Mouse (Mus musculus) embryonic facial prominence, embryonic 11.5 days (tissue): ENCODE data around the gene Lpcat1. TPM values are rescaled to one million over a fixed set of nuclear protein-coding genes. Genes with fewer than 3 reads are reported as not detected.

Experiments used
- ATAC-seq: fragments of 200-750 bp; cut with Nextera tagmentation; replicated peaks from 2 replicates; pipeline ENCODE4 v1.8.0; 2017; ENCODE audit warnings: low read depth; ENCODE audit not compliant: insufficient number of reproducible peaks, low FRiP score, low TSS enrichment
- DNase-seq: peaks from one replicate; pipeline ENCODE4 v3.0.0-alpha.2; 2015; ENCODE audit warnings: low spot score
- H3K27ac ChIP-seq: fragments of 300-500 bp; sonication (generic); replicated peaks from 2 replicates; pipeline ENCODE4 v1.5.1; 2014; ENCODE audit warnings: mild to moderate bottlenecking, low read depth, low read length, control low read depth
- H3K27me3 ChIP-seq: fragments of 300-500 bp; sonication (generic); 2 replicates; pipeline ENCODE4 v1.6.1; 2014; ENCODE audit warnings: mild to moderate bottlenecking, low read length, moderate library complexity, mixed read lengths; ENCODE audit not compliant: control insufficient read depth, insufficient read depth
- H3K36me3 ChIP-seq: fragments of 300-500 bp; sonication (generic); replicated peaks from 2 replicates; pipeline ENCODE4 v1.6.1; 2014; ENCODE audit warnings: low read depth, mild to moderate bottlenecking, low read length, moderate library complexity, mixed read lengths; ENCODE audit not compliant: control insufficient read depth, insufficient read depth
- H3K4me1 ChIP-seq: fragments of 300-500 bp; sonication (generic); 2 replicates; pipeline ENCODE4 v1.6.1; 2014; ENCODE audit warnings: low read length, mixed read lengths; ENCODE audit not compliant: control insufficient read depth, insufficient read depth
- H3K4me2 ChIP-seq: fragments of 300-500 bp; sonication (generic); 2 replicates; pipeline ENCODE4 v1.6.1; 2014; ENCODE audit warnings: low read depth, mild to moderate bottlenecking, control low read depth, low read length, moderate library complexity
- H3K4me3 ChIP-seq: fragments of 300-500 bp; sonication (generic); 2 replicates; pipeline ENCODE4 v1.5.1; 2014; ENCODE audit warnings: low read depth, low read length, control low read depth
- H3K9ac ChIP-seq: fragments of 300-500 bp; sonication (generic); replicated peaks from 2 replicates; pipeline ENCODE4 v1.6.1; 2014; ENCODE audit warnings: mild to moderate bottlenecking, control low read depth, low read length
- H3K9me3 ChIP-seq: fragments of 300-500 bp; sonication (generic); replicated peaks from 2 replicates; pipeline ENCODE4 v1.6.1; 2016; ENCODE audit warnings: mild to moderate bottlenecking, low read length, inconsistent platforms, mixed read lengths; ENCODE audit not compliant: control insufficient read depth
- WGBS: fragments of 180-500 bp; shearing (Covaris S2); extraction: QIAGEN DNeasy Blood & Tissue Kit; methylation state at CpG from one replicate; pipeline ENCODE4 v1.1.7; 2014; 5-methylcytosine and 5-hydroxymethylcytosine counted together
- polyA plus RNA-seq: library from polyadenylated mRNA; unstranded; fragments of >200 nt; fragmentation: Nextera tagmentation; extraction: Ambion mirVana; gene quantifications from 2 replicates; pipeline ENCODE4 v1.2.1, GENCODE M21; 2014

The Lpcat1 gene
- polyA plus RNA-seq, 1 experiment from 2014 or later = 49.4 TPM

DNA sequence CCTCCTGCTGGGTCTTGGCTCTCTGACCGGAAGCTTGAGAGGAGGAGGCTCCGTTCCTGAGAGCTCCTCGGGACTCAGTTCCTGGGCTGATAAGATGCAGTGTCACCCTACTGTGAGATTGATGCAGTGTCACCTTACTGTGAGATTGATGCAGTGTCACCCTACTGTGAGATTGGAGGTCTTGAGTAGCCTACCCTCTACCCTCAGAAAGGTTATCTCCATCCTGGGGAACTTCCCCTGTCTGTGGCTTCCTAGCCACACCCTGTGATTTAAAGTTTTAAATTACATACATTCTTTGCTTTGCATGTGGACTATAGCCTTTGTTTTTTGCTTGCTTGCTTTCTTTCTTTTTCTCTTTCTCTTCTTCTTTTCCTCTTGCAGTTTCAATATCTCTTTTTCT is 21.1 kb downstream of the Lpcat1 start:
- H3K9ac ChIP-seq = no peak overlapping the region
- H3K4me2 ChIP-seq = no peak overlapping the region
- H3K27ac ChIP-seq = no peak overlapping the region
- ATAC-seq = no peak
- H3K27me3 ChIP-seq = no peaks in the 10 kb centered on the region
- WGBS = 75% methylated on average over 3 of the region's 3 CpGs
- no peaks in the 10 kb centered on the region for H3K4me1 ChIP-seq
- DNase-seq = no peak
- H3K9me3 ChIP-seq = no peaks in the 10 kb centered on the region
- H3K4me3 ChIP-seq = no peak overlapping the region
- peaks cover 3% of the 10 kb centered on the region for H3K36me3 ChIP-seq

DNA sequence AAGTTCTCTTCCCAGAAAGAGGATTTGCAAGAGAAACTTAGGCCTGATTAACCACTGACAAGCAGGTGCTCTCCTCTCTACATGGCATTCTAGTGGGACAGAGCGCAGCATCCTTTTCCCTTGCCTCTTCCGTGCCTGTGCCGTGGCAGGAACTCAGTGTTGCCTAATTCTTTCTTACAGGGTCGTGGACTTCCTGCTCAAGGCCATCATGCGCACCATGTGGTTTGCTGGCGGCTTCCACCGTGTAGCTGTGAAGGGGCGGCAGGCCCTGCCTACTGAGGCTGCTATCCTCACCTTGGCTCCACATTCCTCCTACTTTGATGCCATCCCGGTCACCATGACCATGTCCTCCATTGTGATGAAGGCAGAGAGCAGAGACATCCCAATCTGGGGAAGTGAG is 21.7 kb downstream of the Lpcat1 start:
- 90% methylated on average over 9 of the region's 9 CpGs for WGBS
- no peak overlapping the region for H3K4me2 ChIP-seq
- H3K4me3 ChIP-seq = no peak overlapping the region
- no peak overlapping the region for H3K9ac ChIP-seq
- no peaks in the 10 kb centered on the region for H3K9me3 ChIP-seq
- H3K27ac ChIP-seq = no peak overlapping the region
- no peak for ATAC-seq
- H3K36me3 ChIP-seq = peaks cover 3% of the 10 kb centered on the region
- H3K4me1 ChIP-seq = no peaks in the 10 kb centered on the region
- no peak for DNase-seq
- no peaks in the 10 kb centered on the region for H3K27me3 ChIP-seq

DNA sequence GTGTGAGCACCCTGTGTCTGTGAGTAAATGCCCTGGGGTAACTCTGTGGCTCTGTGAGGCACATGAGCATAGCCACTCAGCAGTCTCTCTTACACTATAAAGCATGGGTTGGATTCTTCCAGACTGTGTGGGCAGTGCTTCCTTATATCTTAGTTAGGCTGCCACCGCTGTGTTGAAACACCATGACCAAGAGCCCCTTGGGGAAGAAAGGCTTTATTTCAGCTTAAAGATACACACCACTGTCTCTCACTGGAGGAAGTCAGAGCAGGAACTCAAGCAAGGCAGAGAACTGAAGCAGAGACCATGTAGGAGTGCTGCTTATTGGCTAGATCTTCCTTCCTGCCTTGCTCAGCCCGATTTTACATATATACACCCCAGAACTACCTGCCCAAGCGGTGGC is 23.0 kb downstream of the Lpcat1 start:
- 89% methylated on average over 3 of the region's 3 CpGs for WGBS
- peaks cover 3% of the 10 kb centered on the region for H3K36me3 ChIP-seq

DNA sequence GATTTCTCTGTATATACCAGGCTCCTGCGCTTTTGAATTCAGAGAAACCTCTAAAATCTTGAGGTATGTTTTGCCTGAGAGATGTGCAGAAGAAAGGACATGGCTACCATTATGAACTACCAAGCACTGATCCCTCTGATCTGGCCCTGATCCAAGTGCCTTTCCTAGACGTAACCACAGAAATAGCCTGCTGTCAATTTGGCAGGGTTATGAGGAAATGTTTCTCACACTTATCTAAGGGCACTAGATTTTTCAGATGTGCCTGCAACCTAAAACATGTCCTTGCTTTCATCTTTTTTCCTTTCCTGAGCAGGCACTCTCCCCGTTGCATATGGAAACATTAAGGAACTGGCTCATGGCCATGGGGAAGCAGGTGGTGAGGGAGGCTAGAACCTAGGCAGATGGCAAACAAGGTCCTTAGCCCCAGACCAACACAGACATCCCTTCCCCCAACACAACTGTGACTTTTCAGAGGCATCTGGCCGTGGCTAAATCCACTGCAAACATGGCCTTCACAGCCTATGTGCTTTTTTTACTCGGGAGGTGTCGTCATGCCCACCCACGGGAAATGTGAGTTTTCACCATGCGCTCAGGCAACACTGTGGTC is 23.7 kb downstream of the Lpcat1 start:
- ATAC-seq (no peak), DNase-seq (no peak)
- Histone ChIP-seq H3K27me3 (no peaks in the 10 kb centered on the region), H3K4me1 (no peaks in the 10 kb centered on the region), H3K27ac (no peak overlapping the region), H3K9ac (no peak overlapping the region), H3K4me3 (no peak overlapping the region), H3K9me3 (no peaks in the 10 kb centered on the region), H3K4me2 (no peak overlapping the region), H3K36me3 (peaks cover under 1% of the 10 kb centered on the region)
- 87% methylated on average over 8 of the region's 8 CpGs for WGBS

More for the DNA sequence above, 23.0 kb downstream of the Lpcat1 start:
- DNase-seq = no peak
- Histone ChIP-seq H3K4me1 (no peaks in the 10 kb centered on the region), H3K9me3 (no peaks in the 10 kb centered on the region), H3K9ac (no peak overlapping the region), H3K27ac (no peak overlapping the region), H3K4me2 (no peak overlapping the region), H3K27me3 (no peaks in the 10 kb centered on the region), H3K4me3 (no peak overlapping the region)
- no peak for ATAC-seq

DNA sequence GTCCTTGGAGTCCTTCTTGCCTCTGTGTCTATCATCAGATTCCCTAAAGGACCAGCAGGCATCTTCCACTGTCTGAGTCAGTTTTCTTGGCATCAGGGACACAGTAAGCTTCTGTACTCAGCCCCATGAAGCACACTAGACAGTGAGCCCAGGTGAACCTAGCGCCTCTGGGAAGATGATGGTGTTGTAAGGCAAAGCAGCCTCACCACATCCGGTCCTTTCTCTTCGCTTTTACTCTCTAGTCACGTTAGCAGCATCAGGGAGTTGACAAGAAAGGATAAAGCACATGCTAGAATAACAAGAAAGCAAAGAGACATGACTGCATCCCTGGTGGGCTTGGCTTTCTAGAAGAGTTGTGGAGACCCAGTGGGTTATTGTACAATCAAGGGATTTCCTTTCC is 26.2 kb downstream of the Lpcat1 start:
- H3K4me1 ChIP-seq = no peaks in the 10 kb centered on the region
- H3K36me3 ChIP-seq = no peaks in the 10 kb centered on the region; the same call in 1 of the 2 replicates
- DNase-seq = no peak
- H3K4me2 ChIP-seq = no peak overlapping the region
- no peak overlapping the region for H3K4me3 ChIP-seq
- H3K27me3 ChIP-seq = no peaks in the 10 kb centered on the region
- ATAC-seq = no peak
- no peaks in the 10 kb centered on the region for H3K9me3 ChIP-seq
- no peak overlapping the region for H3K27ac ChIP-seq
- H3K9ac ChIP-seq = no peak overlapping the region
- 89% methylated on average over 4 of the region's 4 CpGs for WGBS

DNA sequence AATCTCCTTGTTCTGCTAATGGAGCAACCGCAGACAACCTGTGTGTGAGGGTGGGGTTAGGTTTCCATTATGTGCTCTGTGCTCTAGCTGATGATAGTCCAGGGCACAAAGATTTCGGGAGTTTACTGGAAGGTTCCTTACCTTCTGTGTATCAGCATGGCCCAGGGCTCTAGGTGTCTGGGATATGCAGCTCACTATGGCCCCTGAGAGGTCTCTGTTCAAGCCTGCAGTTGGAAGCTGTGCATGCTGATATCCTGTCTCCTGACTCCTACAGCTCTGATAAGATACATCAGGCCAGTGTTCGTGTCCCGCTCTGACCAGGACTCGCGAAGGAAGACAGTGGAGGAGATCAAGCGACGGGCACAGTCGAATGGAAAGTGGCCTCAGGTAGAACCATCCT is 27.5 kb downstream of the Lpcat1 start:
- no peaks in the 10 kb centered on the region; the same call in 1 of the 2 replicates for H3K36me3 ChIP-seq
- DNase-seq (no peak), ATAC-seq (no peak)
- H3K9ac ChIP-seq = no peak overlapping the region
- no peak overlapping the region for H3K4me3 ChIP-seq
- no peak overlapping the region for H3K27ac ChIP-seq
- H3K27me3 ChIP-seq = no peaks in the 10 kb centered on the region
- 95% methylated on average over 9 of the region's 9 CpGs for WGBS
- H3K4me1 ChIP-seq = no peaks in the 10 kb centered on the region
- H3K9me3 ChIP-seq = no peaks in the 10 kb centered on the region
- no peak overlapping the region for H3K4me2 ChIP-seq

DNA sequence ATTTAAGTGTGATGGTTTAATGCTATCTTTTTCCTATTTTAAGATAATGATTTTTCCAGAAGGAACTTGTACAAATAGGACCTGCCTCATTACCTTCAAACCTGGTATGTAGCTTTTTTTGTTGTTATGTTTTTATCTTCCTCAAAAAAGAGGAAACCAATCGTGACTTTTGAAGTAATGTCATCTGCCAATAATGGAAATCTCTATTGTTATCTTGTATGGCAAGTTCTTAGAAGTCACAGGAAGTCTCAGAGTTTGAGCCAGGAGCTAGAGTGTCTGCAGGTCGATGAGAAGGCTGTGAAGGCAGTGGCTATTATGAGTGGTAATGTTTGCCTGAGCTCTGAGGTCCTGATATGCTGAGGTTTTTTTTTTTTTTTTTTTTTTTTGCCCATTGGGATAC is 29.1 kb downstream of the Lpcat1 start:
- Histone ChIP-seq H3K9me3 (no peaks in the 10 kb centered on the region), H3K27me3 (no peaks in the 10 kb centered on the region), H3K9ac (no peak overlapping the region), H3K27ac (no peak overlapping the region), H3K4me3 (no peak overlapping the region), H3K36me3 (no peaks in the 10 kb centered on the region; the same call in 1 of the 2 replicates), H3K4me1 (no peaks in the 10 kb centered on the region), H3K4me2 (no peak overlapping the region)
- DNase-seq (no peak), ATAC-seq (no peak)
- WGBS = 76% methylated on average over 2 of the region's 2 CpGs

DNA sequence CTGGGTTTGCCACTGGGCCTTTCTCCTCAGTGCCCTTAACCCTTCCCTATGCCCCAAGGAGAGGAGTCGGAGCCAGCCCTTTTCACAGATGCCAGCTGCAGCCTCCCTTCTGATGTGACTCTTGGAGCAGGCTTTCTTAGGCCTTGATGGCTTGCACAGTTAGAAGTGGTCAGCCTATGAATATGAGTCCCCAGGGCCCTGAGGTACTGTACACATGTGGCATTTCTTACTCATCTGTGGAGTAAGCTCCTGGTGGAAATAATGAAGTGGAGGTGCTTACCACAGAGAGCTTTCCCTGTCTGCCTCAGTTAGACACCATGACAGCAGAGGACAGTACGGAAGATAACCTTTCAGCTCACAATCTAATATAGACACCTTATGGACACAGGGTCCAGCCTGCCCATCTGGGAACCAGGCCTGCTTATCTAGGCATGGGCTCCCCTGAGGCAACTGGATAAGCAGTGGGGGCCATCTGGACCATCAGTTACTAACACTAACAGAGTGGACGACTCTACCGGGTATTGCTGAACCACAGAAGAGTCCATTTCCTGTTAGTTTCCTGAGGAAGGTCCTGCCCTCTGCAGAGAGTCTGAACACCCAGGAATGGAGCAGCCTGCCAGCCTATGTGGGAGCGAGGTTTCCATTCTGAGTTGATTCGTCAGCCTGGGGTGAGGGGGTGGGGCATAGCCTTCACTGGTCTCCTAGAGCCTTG is 33.1 kb downstream of the Lpcat1 start:
- Histone ChIP-seq H3K4me1 (no peaks in the 10 kb centered on the region), H3K27ac (no peak overlapping the region), H3K9me3 (no peaks in the 10 kb centered on the region), H3K4me3 (no peak overlapping the region), H3K27me3 (no peaks in the 10 kb centered on the region), H3K4me2 (no peak overlapping the region), H3K9ac (no peak overlapping the region), H3K36me3 (no peaks in the 10 kb centered on the region; the same call in 1 of the 2 replicates)
- no peak for DNase-seq
- WGBS = 75% methylated on average over 6 of the region's 6 CpGs
- ATAC-seq = no peak
